Mouse (Mus musculus) liver, embryonic 11.5 days (tissue): ENCODE results near the gene Gm42715. TPM values are rescaled to one million over a fixed set of nuclear protein-coding genes. Genes with fewer than 3 reads are reported as not detected.

Experiments
- ATAC-seq: fragments of 200-750 bp; cut with Nextera tagmentation; replicated peaks from 2 replicates; pipeline ENCODE4 v1.8.0; 2017; ENCODE audit warnings: moderate number of reproducible peaks, mild to moderate bottlenecking, moderate TSS enrichment, moderate library complexity; ENCODE audit not compliant: low FRiP score
- DNase-seq: peaks from one replicate; pipeline ENCODE4 v3.0.0-alpha.2; 2017; ENCODE audit warnings: low spot score
- H3K27ac ChIP-seq: fragments of 300-500 bp; sonication (generic); 2 replicates; pipeline ENCODE4 v1.5.1; 2014; ENCODE audit warnings: mild to moderate bottlenecking, low read depth, low read length, control low read depth
- H3K27me3 ChIP-seq: fragments of 300-500 bp; sonication (generic); replicated peaks from 2 replicates; pipeline ENCODE4 v1.6.1; 2014; ENCODE audit warnings: low read length, mixed read lengths; ENCODE audit not compliant: control insufficient read depth, insufficient read depth
- H3K36me3 ChIP-seq: fragments of 300-500 bp; sonication (generic); 2 replicates; pipeline ENCODE4 v1.6.1; 2014; ENCODE audit warnings: mild to moderate bottlenecking, low read length, moderate library complexity, mixed read lengths; ENCODE audit not compliant: control insufficient read depth, insufficient read depth
- H3K4me1 ChIP-seq: fragments of 300-500 bp; sonication (generic); replicated peaks from 2 replicates; pipeline ENCODE4 v1.6.1; 2014; ENCODE audit warnings: low read length, mixed read lengths; ENCODE audit not compliant: control insufficient read depth, insufficient read depth
- H3K4me2 ChIP-seq: fragments of 300-500 bp; sonication (generic); 2 replicates; pipeline ENCODE4 v1.6.1; 2014; ENCODE audit warnings: mild to moderate bottlenecking, control low read depth, moderate library complexity
- H3K4me3 ChIP-seq: fragments of 300-500 bp; sonication (generic); 2 replicates; pipeline ENCODE4 v1.5.1; 2014; ENCODE audit warnings: low read depth, low read length, control low read depth
- H3K9ac ChIP-seq: fragments of 300-500 bp; sonication (generic); 2 replicates; pipeline ENCODE4 v1.6.1; 2014; ENCODE audit warnings: low read depth, low read length, control low read depth
- H3K9me3 ChIP-seq: fragments of 300-500 bp; sonication (generic); 2 replicates; pipeline ENCODE4 v1.6.1; 2016; ENCODE audit warnings: low read length, inconsistent platforms, mixed read lengths; ENCODE audit not compliant: control insufficient read depth
- WGBS: fragments of 180-500 bp; shearing (Covaris S2); extraction: QIAGEN DNeasy Blood & Tissue Kit; methylation state at CpG from one replicate; pipeline ENCODE4 v1.1.7; 2014; 5-methylcytosine and 5-hydroxymethylcytosine counted together
- polyA plus RNA-seq: library from polyadenylated mRNA; unstranded; fragments of >200 nt; fragmentation: Nextera tagmentation; extraction: Ambion mirVana; gene quantifications from 2 replicates; pipeline ENCODE4 v1.2.1, GENCODE M21; 2014

Gene Gm42715
- polyA plus RNA-seq, 1 experiment from 2014 or later = 16.1 TPM

GRCm38 (mm10) chr7:127512231-127513015, 7.0 kb upstream of the Gm42715 start:
- ATAC-seq (peak; percentile 84), DNase-seq (peak; percentile 93)
- peaks cover 6% of the 10 kb centered on the region; the same call in 1 of the 2 replicates for H3K4me1 ChIP-seq
- under 1% methylated on average over 60 of the region's 93 CpGs for WGBS
- no peaks in the 10 kb centered on the region for H3K27me3 ChIP-seq
- H3K27ac ChIP-seq = peak overlapping the region; percentile 94
- peaks cover 25% of the 10 kb centered on the region for H3K36me3 ChIP-seq
- peak overlapping the region; percentile 82 for H3K9ac ChIP-seq
- peak overlapping the region; percentile 73 for H3K4me2 ChIP-seq
- no peaks in the 10 kb centered on the region for H3K9me3 ChIP-seq
- peak overlapping the region; percentile 79 for H3K4me3 ChIP-seq

- peak overlapping the region; percentile 79 for H3K4me3 ChIP-seq
- peak overlapping the region; percentile 73 for H3K4me2 ChIP-seq
- H3K27ac ChIP-seq = peak overlapping the region; percentile 94
- H3K9me3 ChIP-seq = no peaks in the 10 kb centered on the region
- no peaks in the 10 kb centered on the region for H3K27me3 ChIP-seq
- peaks cover 6% of the 10 kb centered on the region; the same call in 1 of the 2 replicates for H3K4me1 ChIP-seq
- peak overlapping the region; percentile 82 for H3K9ac ChIP-seq
- DNase-seq (no peak), ATAC-seq (no peak)
- 23% methylated on average over 8 of the region's 8 CpGs for WGBS
- peaks cover 28% of the 10 kb centered on the region for H3K36me3 ChIP-seq
These were observed 6.4 kb upstream of the Gm42715 start for GRCm38 (mm10) chr7:127513016-127513390.

GRCm38 (mm10) chr7:127513781-127514180, 5.6 kb upstream of the Gm42715 start:
- Histone ChIP-seq H3K9me3 (no peaks in the 10 kb centered on the region), H3K4me3 (peak overlapping the region; percentile 79), H3K36me3 (peaks cover 30% of the 10 kb centered on the region), H3K9ac (0 out of 2 replicates have a peak overlapping the region, but pooled peaks have one; percentile 8), H3K4me2 (peak overlapping the region; percentile 73), H3K27me3 (no peaks in the 10 kb centered on the region), H3K27ac (peak overlapping the region; percentile 94; the same call in 1 of the 2 replicates), H3K4me1 (peaks cover 6% of the 10 kb centered on the region; the same call in 1 of the 2 replicates)
- DNase-seq (no peak), ATAC-seq (no peak)
- WGBS = 90% methylated on average over 3 of the region's 3 CpGs

- Histone ChIP-seq H3K9ac (no peak overlapping the region), H3K4me1 (peaks cover 6% of the 10 kb centered on the region; the same call in 1 of the 2 replicates), H3K4me3 (no peak overlapping the region), H3K27me3 (no peaks in the 10 kb centered on the region), H3K36me3 (peaks cover 39% of the 10 kb centered on the region), H3K4me2 (no peak overlapping the region), H3K9me3 (no peaks in the 10 kb centered on the region), H3K27ac (no peak overlapping the region)
- WGBS = 92% methylated on average over 7 of the region's 7 CpGs
- ATAC-seq (no peak), DNase-seq (no peak)
These were observed 3.5 kb upstream of the Gm42715 start for GRCm38 (mm10) chr7:127515846-127516245.

- 92% methylated on average over 6 of the region's 7 CpGs for WGBS
- H3K27me3 ChIP-seq = no peaks in the 10 kb centered on the region
- H3K27ac ChIP-seq = no peak overlapping the region
- H3K9ac ChIP-seq = no peak overlapping the region
- peaks cover 43% of the 10 kb centered on the region for H3K36me3 ChIP-seq
- no peak for ATAC-seq
- no peak overlapping the region for H3K4me2 ChIP-seq
- no peak for DNase-seq
- no peaks in the 10 kb centered on the region for H3K9me3 ChIP-seq
- peaks cover 6% of the 10 kb centered on the region; the same call in 1 of the 2 replicates for H3K4me1 ChIP-seq
- H3K4me3 ChIP-seq = no peak overlapping the region
These were observed 3.0 kb upstream of the Gm42715 start for GRCm38 (mm10) chr7:127516344-127516743.

- ATAC-seq = no peak
- WGBS = 95% methylated on average over 3 of the region's 3 CpGs
- DNase-seq = no peak
These were observed 22.3 kb downstream of the Gm42715 start for GRCm38 (mm10) chr7:127541671-127542070.

GRCm38 (mm10) chr7:127549116-127549835, 29.9 kb downstream of the Gm42715 start:
- Histone ChIP-seq H3K4me1 (no peaks in the 10 kb centered on the region), H3K36me3 (peaks cover 45% of the 10 kb centered on the region)
- WGBS = 91% methylated on average over 15 of the region's 15 CpGs

More at GRCm38 (mm10) chr7:127541671-127542070, 22.3 kb downstream of the Gm42715 start:
- Histone ChIP-seq H3K9me3 (no peaks in the 10 kb centered on the region), H3K27ac (no peak overlapping the region), H3K4me2 (no peak overlapping the region), H3K4me1 (no peaks in the 10 kb centered on the region), H3K36me3 (peaks cover 72% of the 10 kb centered on the region), H3K9ac (no peak overlapping the region), H3K4me3 (no peak overlapping the region), H3K27me3 (no peaks in the 10 kb centered on the region)

GRCm38 (mm10) chr7:127551558-127551957, 32.2 kb downstream of the Gm42715 start:
- H3K36me3 ChIP-seq = peaks cover 55% of the 10 kb centered on the region
- no peak for ATAC-seq

More at GRCm38 (mm10) chr7:127549116-127549835, 29.9 kb downstream of the Gm42715 start:
- Histone ChIP-seq H3K4me2 (no peak overlapping the region), H3K9me3 (no peaks in the 10 kb centered on the region), H3K27me3 (no peaks in the 10 kb centered on the region), H3K27ac (no peak overlapping the region), H3K4me3 (no peak overlapping the region), H3K9ac (no peak overlapping the region)
- DNase-seq (no peak), ATAC-seq (no peak)

More at GRCm38 (mm10) chr7:127551558-127551957, 32.2 kb downstream of the Gm42715 start:
- Histone ChIP-seq H3K4me2 (no peak overlapping the region), H3K9ac (no peak overlapping the region), H3K9me3 (no peaks in the 10 kb centered on the region), H3K4me3 (no peak overlapping the region), H3K27me3 (no peaks in the 10 kb centered on the region), H3K27ac (no peak overlapping the region), H3K4me1 (no peaks in the 10 kb centered on the region)
- whole genome bisulfite sequencing = 92% methylated on average over 8 of the region's 8 CpGs
- no peak for DNase-seq
